Mouse (Mus musculus): ENCODE results near the gene Irf1. TPM values are rescaled to one million over a fixed set of nuclear protein-coding genes. Genes with fewer than 3 reads are reported as not detected.

The Irf1 gene
- polyA plus RNA-seq, 1 experiment from 2014 or later: 2.5 TPM

GRCm38 (mm10) chr11:53821945-53822338, 52.1 kb downstream of the Irf1 start:
- Histone ChIP-seq H3K36me3 (no peaks in the 10 kb centered on the region), H3K4me3 (no peak overlapping the region), H3K27ac (no peak overlapping the region), H3K4me2 (no peak overlapping the region), H3K9ac (no peak overlapping the region), H3K9me3 (no peaks in the 10 kb centered on the region), H3K4me1 (replicated peaks) (no peaks in the 10 kb centered on the region), H3K27me3 (no peaks in the 10 kb centered on the region)
- WGBS: 93% methylated on average over 3 of the region's 3 CpGs
- ATAC-seq (ENCODE audit: low FRiP score): no peak

GRCm38 (mm10) chr11:53825409-53825808, 55.6 kb downstream of the Irf1 start:
- Histone ChIP-seq H3K9ac (no peak overlapping the region), H3K4me3 (no peak overlapping the region), H3K9me3 (peaks cover 7% of the 10 kb centered on the region; the same call in 1 of the 2 replicates), H3K27ac (no peak overlapping the region), H3K4me2 (no peak overlapping the region), H3K27me3 (no peaks in the 10 kb centered on the region), H3K4me1 (replicated peaks) (no peaks in the 10 kb centered on the region), H3K36me3 (no peaks in the 10 kb centered on the region)
- WGBS: 94% methylated on average over 4 of the region's 4 CpGs
- ATAC-seq (ENCODE audit: low FRiP score): no peak

Small RNAs within 50 kb of the gene (microRNA-seq; reads per million reads assigned to microRNA genes)
- gene Mir7671: not detected

Other genes with a start within 250 kb of the Irf1 start
- 275 and 285 TPM in 2 replicates for gene Kif3a, start 202.6 kb upstream of the Irf1 start, polyA plus RNA-seq (2015; fragmentation: Nextera tagmentation; extraction: Ambion mirVana)
- gene Il4, start 151.3 kb upstream of the Irf1 start, polyA plus RNA-seq (2015; fragmentation: Nextera tagmentation; extraction: Ambion mirVana): 3.9 and 4.6 TPM in 2 replicates
- gene Il13, start 135.3 kb upstream of the Irf1 start, polyA plus RNA-seq (2015; fragmentation: Nextera tagmentation; extraction: Ambion mirVana): not detected in 2 replicates
- 12.4 and 12.7 TPM in 2 replicates for gene Rad50, start 62.7 kb upstream of the Irf1 start, polyA plus RNA-seq (2015; fragmentation: Nextera tagmentation; extraction: Ambion mirVana)
- gene Il5, start 49.2 kb upstream of the Irf1 start, polyA plus RNA-seq (2015; fragmentation: Nextera tagmentation; extraction: Ambion mirVana): not detected in 2 replicates
- gene Gm17334, start 3.2 kb downstream of the Irf1 start, polyA plus RNA-seq (2015; fragmentation: Nextera tagmentation; extraction: Ambion mirVana): not detected in 2 replicates
- 0.31 and 0.69 TPM in 2 replicates for gene Gm12216, start 89.2 kb downstream of the Irf1 start, polyA plus RNA-seq (2015; fragmentation: Nextera tagmentation; extraction: Ambion mirVana)
- 8.1 and 10.8 TPM in 2 replicates for gene Slc22a5, start 121.6 kb downstream of the Irf1 start, polyA plus RNA-seq (2015; fragmentation: Nextera tagmentation; extraction: Ambion mirVana)
- 1.8 and 2.7 TPM in 2 replicates for gene Slc22a21, start 210.3 kb downstream of the Irf1 start, polyA plus RNA-seq (2015; fragmentation: Nextera tagmentation; extraction: Ambion mirVana)

Measured in hindbrain, embryonic 13.5 days (tissue).